9 mouse cellular contexts compared by ENCODE assay signal in genomic region chr3:9403255-9404050, GRCm38 (mm10).
DNase-seq lines count a peak whose midpoint lies in the region; ATAC-seq and TF ChIP-seq lines count a peak whose summit lies in the region.
"Had no signal": no experiment of that assay in that cellular context is flagged by ENCODE, and none has a peak within 500 bp of the region (broad histone marks: within the 10 kb centered on the region; RNA-seq: fewer than 3 reads in every experiment).

No protein-coding gene starts in this region.

- no peak for TF ChIP-seq CTCF in lung, embryonic 14.5 days (IDR thresholded peaks at IDR 0.05; ENCODE audit: low read depth)
- no peak for TF ChIP-seq CTCF in midbrain, postnatal 0 days (IDR thresholded peaks at IDR 0.05)

- no peaks in the 10 kb centered on the region for H3K36me3 ChIP-seq in lung, embryonic 14.5 days (ENCODE audit: insufficient read depth)
- H3K36me3 ChIP-seq in limb, embryonic 15.5 days, result no peaks in the 10 kb centered on the region
- no peaks in the 10 kb centered on the region for H3K36me3 ChIP-seq in midbrain, postnatal 0 days (ENCODE audit: insufficient read depth, low read length)

- no peaks in the 10 kb centered on the region for H3K9me3 ChIP-seq in lung, embryonic 14.5 days (ENCODE audit: low read depth, low read length)
- H3K9me3 ChIP-seq in limb, embryonic 15.5 days, result no peaks in the 10 kb centered on the region
- no peaks in the 10 kb centered on the region for H3K9me3 ChIP-seq in midbrain, postnatal 0 days (ENCODE audit: low read length)

- H3K27me3 ChIP-seq in lung, embryonic 14.5 days (ENCODE audit: insufficient read depth, low read length), result no peaks in the 10 kb centered on the region
- no peaks in the 10 kb centered on the region for H3K27me3 ChIP-seq in limb, embryonic 15.5 days
- H3K27me3 ChIP-seq in midbrain, postnatal 0 days (ENCODE audit: insufficient read depth, low read length), result no peaks in the 10 kb centered on the region

- no peak overlapping the region for H3K4me3 ChIP-seq in lung, embryonic 14.5 days (ENCODE audit: low read depth, low read length)
- no peak overlapping the region for H3K4me3 ChIP-seq in limb, embryonic 15.5 days
- no peak overlapping the region for H3K4me3 ChIP-seq in midbrain, postnatal 0 days (ENCODE audit: low read depth, low read length)

- peak; percentile 11 to 56 for DNase-seq in adrenal gland, adult (ENCODE audit: inconsistent age in 2 of 2, low spot score in 1 of 2)
- no peak for DNase-seq in adrenal gland, postnatal 10 days
- DNase-seq in lung, embryonic 14.5 days, result no peak
- no peak for DNase-seq in lung, postnatal 10 days
- peak; percentile 41 for DNase-seq in midbrain, postnatal 0 days (ENCODE audit: low spot score)
- DNase-seq in embryo, embryonic 10 days (ENCODE audit: low spot score), result no peak
- no peak for DNase-seq in kidney, postnatal 14 days

- ATAC-seq in lung, embryonic 14.5 days (ENCODE audit: insufficient read depth), result no peak
- ATAC-seq in limb, embryonic 15.5 days (ENCODE audit: insufficient number of reproducible peaks, low FRiP score, low TSS enrichment, low read depth), result no peak
- no peak for ATAC-seq in midbrain, postnatal 0 days (ENCODE audit: low FRiP score)
- ATAC-seq: intestine, embryonic 16.5 days had no signal

- H3K4me1 ChIP-seq in lung, embryonic 14.5 days (ENCODE audit: insufficient read depth), result peaks cover 18% of the 10 kb centered on the region
- H3K4me1 ChIP-seq in limb, embryonic 15.5 days, result peaks cover 60% of the 10 kb centered on the region
- peaks cover 4% of the 10 kb centered on the region; the same call in 1 of the 2 replicates for H3K4me1 ChIP-seq in midbrain, postnatal 0 days (ENCODE audit: insufficient read depth, low read length)

- WGBS in lung, embryonic 14.5 days, result 61% methylated on average over 5 of the region's 5 CpGs
- 51% methylated on average over 5 of the region's 5 CpGs for WGBS in limb, embryonic 15.5 days
- WGBS in midbrain, postnatal 0 days, result 42% methylated on average over 5 of the region's 5 CpGs

- peak overlapping the region; percentile 56; the same call in 1 of the 2 replicates for H3K27ac ChIP-seq in lung, embryonic 14.5 days (ENCODE audit: low read depth)
- peak overlapping the region; percentile 80 for H3K27ac ChIP-seq in limb, embryonic 15.5 days
- H3K27ac ChIP-seq in midbrain, postnatal 0 days (ENCODE audit: low read depth, low read length), result no peak overlapping the region

- H3K4me2 ChIP-seq in lung, embryonic 14.5 days, result peak overlapping the region; percentile 45
- 0 out of 2 replicates have a peak overlapping the region, but pooled peaks have one; percentile 14 for H3K4me2 ChIP-seq in limb, embryonic 15.5 days
- no peak overlapping the region for H3K4me2 ChIP-seq in midbrain, postnatal 0 days (ENCODE audit: low read depth, low read length, poor library complexity, severe bottlenecking)

- H3K9ac ChIP-seq in lung, embryonic 14.5 days, result no peak overlapping the region
- no peak overlapping the region for H3K9ac ChIP-seq in limb, embryonic 15.5 days
- H3K9ac ChIP-seq in midbrain, postnatal 0 days (replicated peaks; ENCODE audit: low read length, poor library complexity, severe bottlenecking), result no peak overlapping the region

Comparison
In these comparisons a context has a peak if more than half of its experiments do, and no peak if none do; other contexts are left out.
1. DNase-seq: peak in adrenal gland, adult (2 of 2) and midbrain, postnatal 0 days (single experiment); none in adrenal gland, postnatal 10 days (single experiment), lung, embryonic 14.5 days (single experiment), lung, postnatal 10 days (single experiment), embryo, embryonic 10 days (single experiment) and kidney, postnatal 14 days (single experiment).